Mouse (Mus musculus): ENCODE data around the gene Lin7a. TPM values are rescaled to one million over a fixed set of nuclear protein-coding genes. Genes with fewer than 3 reads are reported as not detected.

The Lin7a gene
- polyA plus RNA-seq, 1 experiment from 2014 or later = 39.1 TPM

DNA sequence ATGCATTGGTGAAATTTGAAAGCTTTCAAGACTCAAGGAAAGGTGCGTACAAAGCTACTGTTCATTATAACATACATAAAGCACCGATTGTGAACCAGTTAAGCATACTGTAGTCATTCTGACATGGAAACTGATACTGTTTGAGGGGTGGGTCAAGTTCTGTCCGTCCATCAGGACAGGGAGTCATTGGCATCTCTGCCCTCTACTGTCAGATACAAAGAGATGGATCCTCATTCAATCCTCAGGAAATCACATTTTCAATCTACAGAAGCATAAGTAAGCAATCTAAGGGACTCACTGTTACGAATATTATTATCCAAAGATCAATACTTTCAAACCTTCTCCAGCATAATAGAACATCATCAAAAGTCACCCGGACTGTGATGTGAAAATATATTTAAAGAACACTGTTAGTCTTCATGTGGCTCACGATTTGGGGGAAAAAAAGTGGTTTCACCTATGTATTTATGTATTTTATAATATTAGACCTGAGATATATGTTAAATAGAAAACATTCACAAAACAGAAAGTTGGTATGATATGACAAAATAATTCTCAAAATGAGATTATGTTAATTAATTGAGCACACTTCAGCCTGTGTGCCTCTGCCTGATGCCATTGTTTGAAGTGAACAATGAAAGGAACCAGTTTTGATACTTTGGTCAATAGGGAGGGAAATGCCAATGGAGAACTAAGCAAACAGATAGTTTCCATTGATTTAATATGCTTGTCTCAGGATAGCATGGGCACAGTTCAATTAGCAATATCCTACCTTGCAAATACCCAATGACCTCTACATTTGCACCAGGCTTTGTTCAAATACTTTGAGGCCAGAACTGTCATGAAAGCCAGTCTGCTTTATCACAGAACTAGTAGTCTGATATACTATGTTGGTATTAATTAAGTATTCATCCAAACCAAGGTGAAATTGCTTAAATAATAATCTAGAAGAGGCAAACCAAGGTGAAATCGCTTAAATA is 36.8 kb upstream of the Lin7a start:
- Histone ChIP-seq H3K9ac (ENCODE audit: low read depth, low read length) (no peak overlapping the region), H3K4me3 (ENCODE audit: low read depth, low read length) (no peak overlapping the region), H3K27me3 (ENCODE audit: control insufficient read depth, insufficient read depth, low read depth, low read length) (no peaks in the 10 kb centered on the region), H3K36me3 (ENCODE audit: control insufficient read depth, insufficient read depth, low read length) (no peaks in the 10 kb centered on the region), H3K4me1 (ENCODE audit: control insufficient read depth, insufficient read depth, low read length) (no peaks in the 10 kb centered on the region), H3K4me2 (ENCODE audit: low read length) (no peak overlapping the region), H3K9me3 (replicated peaks; ENCODE audit: control insufficient read depth, low read length, poor library complexity, severe bottlenecking) (no peaks in the 10 kb centered on the region), H3K27ac (ENCODE audit: low read length) (no peak overlapping the region)
- 89% methylated on average over 7 of the region's 7 CpGs for WGBS
- ATAC-seq = no peak

DNA sequence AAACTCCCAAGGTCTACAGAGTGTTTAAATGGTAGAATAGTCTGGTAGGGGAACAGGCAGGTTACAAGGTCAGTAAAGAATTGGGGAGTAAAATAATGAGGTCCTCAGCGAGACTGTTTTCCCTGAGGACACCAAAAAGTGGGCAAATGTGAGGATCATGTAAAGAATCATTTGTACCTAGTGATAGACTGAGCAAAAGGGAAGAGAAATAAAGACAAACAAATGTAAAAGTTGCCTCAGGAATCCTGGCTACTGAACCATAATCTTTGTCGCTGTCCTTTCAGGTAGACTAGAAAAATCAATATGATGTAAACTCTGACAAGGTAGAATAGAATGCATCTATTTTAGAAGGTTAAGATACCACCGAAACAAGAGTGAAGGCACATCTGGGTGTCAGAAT is 36.0 kb upstream of the Lin7a start:
- no peaks in the 10 kb centered on the region for H3K9me3 ChIP-seq (replicated peaks; ENCODE audit: control insufficient read depth, low read length, poor library complexity, severe bottlenecking)
- WGBS = 85% methylated on average over 3 of the region's 3 CpGs

DNA sequence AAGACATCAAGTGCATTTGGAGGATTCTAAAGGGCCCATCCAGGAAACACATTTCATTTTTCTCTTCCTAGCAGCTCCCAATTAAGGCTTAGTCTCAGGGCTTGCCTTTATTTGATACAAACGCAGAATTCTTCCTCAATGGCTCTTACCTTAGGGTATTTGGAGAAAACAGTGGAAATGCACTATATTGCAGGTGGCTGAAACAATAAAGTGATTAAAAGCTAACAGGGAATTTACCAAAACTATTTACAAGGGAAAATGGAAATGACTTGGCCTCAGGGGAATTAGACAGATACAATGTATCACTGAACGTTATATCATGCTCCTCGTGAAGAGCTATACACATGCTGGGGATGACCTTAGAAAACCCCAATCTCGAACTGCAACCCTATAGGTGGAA is 35.3 kb upstream of the Lin7a start:
- Histone ChIP-seq H3K4me1 (ENCODE audit: control insufficient read depth, insufficient read depth, low read length) (no peaks in the 10 kb centered on the region), H3K9ac (ENCODE audit: low read depth, low read length) (no peak overlapping the region), H3K4me3 (ENCODE audit: low read depth, low read length) (no peak overlapping the region), H3K27me3 (ENCODE audit: control insufficient read depth, insufficient read depth, low read depth, low read length) (no peaks in the 10 kb centered on the region), H3K4me2 (ENCODE audit: low read length) (no peak overlapping the region), H3K9me3 (replicated peaks; ENCODE audit: control insufficient read depth, low read length, poor library complexity, severe bottlenecking) (no peaks in the 10 kb centered on the region), H3K27ac (ENCODE audit: low read length) (no peak overlapping the region), H3K36me3 (ENCODE audit: control insufficient read depth, insufficient read depth, low read length) (no peaks in the 10 kb centered on the region)
- ATAC-seq = no peak
- WGBS = 70% methylated on average over 4 of the region's 4 CpGs

More for the DNA sequence above, 36.0 kb upstream of the Lin7a start:
- Histone ChIP-seq H3K36me3 (ENCODE audit: control insufficient read depth, insufficient read depth, low read length) (no peaks in the 10 kb centered on the region), H3K27ac (ENCODE audit: low read length) (no peak overlapping the region), H3K4me1 (ENCODE audit: control insufficient read depth, insufficient read depth, low read length) (no peaks in the 10 kb centered on the region), H3K4me2 (ENCODE audit: low read length) (no peak overlapping the region), H3K9ac (ENCODE audit: low read depth, low read length) (no peak overlapping the region), H3K4me3 (ENCODE audit: low read depth, low read length) (no peak overlapping the region), H3K27me3 (ENCODE audit: control insufficient read depth, insufficient read depth, low read depth, low read length) (no peaks in the 10 kb centered on the region)
- no peak for ATAC-seq

DNA sequence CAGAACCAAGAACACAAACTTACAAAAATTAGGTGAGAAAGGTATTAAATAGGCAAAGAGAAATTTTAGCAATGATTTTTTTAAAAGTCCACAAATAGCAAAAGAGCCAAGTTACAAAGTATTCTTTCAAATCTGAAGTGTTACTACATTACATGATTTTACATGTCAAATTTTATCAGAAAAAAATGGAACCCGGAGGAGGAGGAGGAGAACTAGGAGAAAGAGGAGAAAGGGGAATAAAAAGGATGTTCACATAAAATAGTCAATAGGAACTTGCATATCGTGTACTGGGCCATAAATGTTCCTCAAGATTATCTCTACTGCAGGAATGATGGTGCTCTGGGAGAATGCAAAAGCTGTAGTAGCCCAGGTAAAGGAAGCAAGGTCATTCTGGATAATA is 34.4 kb upstream of the Lin7a start:
- Histone ChIP-seq H3K27me3 (ENCODE audit: control insufficient read depth, insufficient read depth, low read depth, low read length) (no peaks in the 10 kb centered on the region), H3K9me3 (replicated peaks; ENCODE audit: control insufficient read depth, low read length, poor library complexity, severe bottlenecking) (no peaks in the 10 kb centered on the region), H3K36me3 (ENCODE audit: control insufficient read depth, insufficient read depth, low read length) (no peaks in the 10 kb centered on the region), H3K9ac (ENCODE audit: low read depth, low read length) (no peak overlapping the region), H3K4me3 (ENCODE audit: low read depth, low read length) (no peak overlapping the region), H3K4me1 (ENCODE audit: control insufficient read depth, insufficient read depth, low read length) (no peaks in the 10 kb centered on the region), H3K4me2 (ENCODE audit: low read length) (no peak overlapping the region), H3K27ac (ENCODE audit: low read length) (no peak overlapping the region)
- ATAC-seq = no peak
- WGBS = 90% methylated on average over 2 of the region's 2 CpGs

- no peak overlapping the region for H3K9ac ChIP-seq (ENCODE audit: low read depth, low read length)
- no peak for ATAC-seq
- no peak overlapping the region for H3K4me2 ChIP-seq (ENCODE audit: low read length)
- no peaks in the 10 kb centered on the region for H3K4me1 ChIP-seq (ENCODE audit: control insufficient read depth, insufficient read depth, low read length)
- no peaks in the 10 kb centered on the region for H3K27me3 ChIP-seq (ENCODE audit: control insufficient read depth, insufficient read depth, low read depth, low read length)
- H3K27ac ChIP-seq (ENCODE audit: low read length) = no peak overlapping the region
- 100% methylated on average over 1 of the region's 1 CpGs for WGBS
- no peaks in the 10 kb centered on the region for H3K9me3 ChIP-seq (replicated peaks; ENCODE audit: control insufficient read depth, low read length, poor library complexity, severe bottlenecking)
- H3K4me3 ChIP-seq (ENCODE audit: low read depth, low read length) = no peak overlapping the region
- H3K36me3 ChIP-seq (ENCODE audit: control insufficient read depth, insufficient read depth, low read length) = no peaks in the 10 kb centered on the region
These were observed 33.8 kb upstream of the Lin7a start for GRCm38 (mm10) chr10:107237736-107238135.

DNA sequence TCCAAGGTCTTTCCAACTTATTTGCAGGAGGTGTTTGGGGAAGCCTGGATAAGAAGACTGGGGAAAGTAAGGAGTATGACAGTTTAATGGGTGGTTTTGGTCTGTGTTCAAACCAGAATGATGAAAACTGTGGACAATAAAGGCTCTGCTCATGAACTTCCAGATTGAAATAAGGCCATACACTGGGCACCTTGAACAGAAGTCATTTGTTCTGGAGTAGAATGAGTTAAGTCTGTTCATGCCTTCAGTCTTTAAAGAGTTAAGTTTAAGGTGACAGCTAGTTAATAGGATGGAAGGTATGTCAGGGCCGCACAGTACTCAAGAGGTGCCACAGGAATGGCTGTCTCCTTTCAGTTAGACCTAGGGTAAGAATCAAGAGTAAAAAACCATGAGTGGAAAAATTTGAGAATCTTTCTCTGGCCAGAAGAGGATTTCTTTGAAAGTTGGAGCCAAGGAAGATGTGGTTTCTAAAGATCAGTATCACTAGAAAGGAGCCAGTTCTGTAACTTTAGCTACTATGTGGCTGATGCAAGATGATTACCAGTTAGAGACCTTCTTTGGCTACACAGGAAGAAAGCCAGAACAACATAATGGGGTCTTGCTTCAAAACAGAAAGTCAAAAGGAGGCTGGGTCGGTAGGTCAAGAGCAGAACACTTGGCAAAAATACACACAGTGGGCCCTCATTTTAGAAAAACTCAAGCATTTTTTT is 33.2 kb upstream of the Lin7a start:
- Histone ChIP-seq H3K27ac (ENCODE audit: low read length) (no peak overlapping the region), H3K9ac (ENCODE audit: low read depth, low read length) (no peak overlapping the region), H3K36me3 (ENCODE audit: control insufficient read depth, insufficient read depth, low read length) (no peaks in the 10 kb centered on the region), H3K9me3 (replicated peaks; ENCODE audit: control insufficient read depth, low read length, poor library complexity, severe bottlenecking) (no peaks in the 10 kb centered on the region), H3K27me3 (ENCODE audit: control insufficient read depth, insufficient read depth, low read depth, low read length) (no peaks in the 10 kb centered on the region), H3K4me2 (ENCODE audit: low read length) (no peak overlapping the region), H3K4me1 (ENCODE audit: control insufficient read depth, insufficient read depth, low read length) (no peaks in the 10 kb centered on the region), H3K4me3 (ENCODE audit: low read depth, low read length) (no peak overlapping the region)
- 81% methylated on average over 2 of the region's 2 CpGs for WGBS
- ATAC-seq = no peak

DNA sequence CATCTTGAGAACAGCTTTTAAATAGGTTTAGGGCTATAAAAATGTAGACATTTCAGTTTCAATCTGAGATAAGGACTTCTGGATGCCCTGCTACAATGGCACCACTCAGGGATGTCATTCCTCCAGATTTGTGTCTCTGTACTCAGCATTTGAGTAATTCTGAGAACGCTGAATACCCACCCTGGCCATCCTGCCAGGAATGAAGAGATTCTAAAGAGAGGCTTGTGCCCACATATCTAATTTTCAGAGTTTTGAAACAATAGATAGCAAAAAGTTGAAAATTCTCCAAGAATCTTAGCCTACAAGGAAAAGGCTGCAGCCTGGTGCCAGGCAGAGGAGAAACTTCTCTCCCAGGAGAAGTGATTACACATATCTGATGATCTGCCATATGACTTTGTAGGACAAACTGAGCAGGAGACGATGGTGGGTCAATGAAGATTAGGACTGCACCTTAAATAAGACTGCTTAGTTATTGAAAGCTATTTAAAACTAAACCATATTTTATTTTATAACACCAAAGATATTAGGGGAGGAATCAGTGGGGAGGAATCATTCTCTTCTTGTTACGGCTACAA is 32.5 kb upstream of the Lin7a start:
- no peak overlapping the region for H3K27ac ChIP-seq (ENCODE audit: low read length)
- no peaks in the 10 kb centered on the region for H3K4me1 ChIP-seq (ENCODE audit: control insufficient read depth, insufficient read depth, low read length)
- H3K27me3 ChIP-seq (ENCODE audit: control insufficient read depth, insufficient read depth, low read depth, low read length) = no peaks in the 10 kb centered on the region
- H3K9me3 ChIP-seq (replicated peaks; ENCODE audit: control insufficient read depth, low read length, poor library complexity, severe bottlenecking) = no peaks in the 10 kb centered on the region
- H3K4me3 ChIP-seq (ENCODE audit: low read depth, low read length) = no peak overlapping the region
- no peaks in the 10 kb centered on the region for H3K36me3 ChIP-seq (ENCODE audit: control insufficient read depth, insufficient read depth, low read length)
- H3K9ac ChIP-seq (ENCODE audit: low read depth, low read length) = no peak overlapping the region
- WGBS = 70% methylated on average over 3 of the region's 3 CpGs
- H3K4me2 ChIP-seq (ENCODE audit: low read length) = no peak overlapping the region
- no peak for ATAC-seq

DNA sequence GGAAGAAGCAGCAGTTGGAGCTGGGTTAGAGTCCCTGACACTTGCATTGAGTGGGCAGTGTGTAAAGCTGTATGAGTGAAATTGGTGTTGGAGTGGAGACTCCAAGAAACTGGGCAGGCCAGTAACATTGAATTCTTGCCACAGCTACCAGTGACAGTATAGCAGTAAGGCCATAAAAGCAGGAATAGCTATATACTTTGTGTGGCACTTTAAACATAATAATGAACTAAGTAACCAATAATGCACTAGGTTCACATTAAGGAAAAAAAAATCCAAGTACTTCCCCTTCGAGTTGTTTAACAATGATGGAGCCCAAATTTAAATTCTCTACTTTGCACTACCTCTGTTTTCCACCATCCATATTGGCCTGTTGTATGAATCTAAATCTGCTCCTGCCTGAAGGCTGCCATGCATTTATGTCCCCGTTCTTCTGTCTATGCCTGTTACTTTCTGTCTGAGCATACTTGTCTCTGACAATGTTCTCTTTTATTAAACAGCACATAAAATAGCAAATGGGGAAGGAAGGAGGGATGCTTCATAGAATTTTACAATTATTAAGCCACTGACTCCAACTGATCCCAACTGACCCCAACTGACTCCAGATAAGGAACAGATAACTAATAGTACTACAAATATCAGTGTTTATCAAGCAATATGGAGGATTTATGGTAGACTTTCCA is 31.7 kb upstream of the Lin7a start:
- Histone ChIP-seq H3K9ac (ENCODE audit: low read depth, low read length) (no peak overlapping the region), H3K4me2 (ENCODE audit: low read length) (no peak overlapping the region), H3K27ac (ENCODE audit: low read length) (no peak overlapping the region), H3K4me1 (ENCODE audit: control insufficient read depth, insufficient read depth, low read length) (no peaks in the 10 kb centered on the region), H3K9me3 (replicated peaks; ENCODE audit: control insufficient read depth, low read length, poor library complexity, severe bottlenecking) (no peaks in the 10 kb centered on the region), H3K4me3 (ENCODE audit: low read depth, low read length) (no peak overlapping the region), H3K27me3 (ENCODE audit: control insufficient read depth, insufficient read depth, low read depth, low read length) (no peaks in the 10 kb centered on the region), H3K36me3 (ENCODE audit: control insufficient read depth, insufficient read depth, low read length) (no peaks in the 10 kb centered on the region)
- no peak for ATAC-seq
- 86% methylated on average over 2 of the region's 2 CpGs for WGBS

All from midbrain, embryonic 16.5 days (tissue).